Mouse (Mus musculus): ENCODE measurements around the gene Ldb1. TPM values are rescaled to one million over a fixed set of nuclear protein-coding genes. Genes with fewer than 3 reads are reported as not detected.

Ldb1 gene
- total and polyA plus RNA-seq, 3 experiments: 56.9 to 120 (median 67.6) TPM

- TF ChIP-seq MAFK (IDR thresholded peaks at IDR 0.05; ENCODE audit: insufficient replicate concordance, low read length) (no peak), USF1 (IDR thresholded peaks at IDR 0.05; ENCODE audit: low read depth, low read length) (no peak), MAZ (IDR thresholded peaks at IDR 0.05; ENCODE audit: low read depth, low read length) (peak; percentile 78), HCFC1 (IDR thresholded peaks at IDR 0.05; ENCODE audit: low read depth, low read length) (peak; percentile 76), POLR2A (IDR thresholded peaks at IDR 0.05; ENCODE audit: low read depth, low read length) (peak; percentile 86), CHD1 (IDR thresholded peaks at IDR 0.05; ENCODE audit: low read depth, low read length) (no peak), CHD2 (IDR thresholded peaks at IDR 0.05; ENCODE audit: low read length) (0 out of 2 replicates have a peak, but pooled peaks have one; percentile 29), UBTF (IDR thresholded peaks at IDR 0.05; ENCODE audit: low read depth, low read length) (peak; percentile 90; the same call in 1 of the 2 replicates), IRF4 (IDR thresholded peaks at IDR 0.05; ENCODE audit: low read depth, low read length) (peak; percentile 42; the same call in 1 of the 2 replicates), MXI1 (IDR thresholded peaks at IDR 0.05; ENCODE audit: low read depth, low read length) (peak; percentile 81; the same call in 1 of the 2 replicates), NELFE (IDR thresholded peaks at IDR 0.05; ENCODE audit: low read depth, low read length) (peak; percentile 86), PAX5 (IDR thresholded peaks at IDR 0.05; ENCODE audit: low read length) (no peak), RAD21 (IDR thresholded peaks at IDR 0.05; ENCODE audit: low read depth, low read length) (no peak), KAT2A (IDR thresholded peaks at IDR 0.05; ENCODE audit: insufficient replicate concordance, low read length) (0 out of 2 replicates have a peak, but pooled peaks have one; percentile 56), ZC3H11A (IDR thresholded peaks at IDR 0.05; ENCODE audit: low read depth, low read length) (no peak)
These were observed 41.4 kb downstream of the Ldb1 start, which contains the start of gene Hps6 (continued) for GRCm38 (mm10) chr19:46003371-46004226.

- Histone ChIP-seq H3K27ac (ENCODE audit: insufficient read depth, low read depth) (peak overlapping the region; percentile 30; the same call in 1 of the 2 replicates), H3K4me3 (replicated peaks in 1 of 3; ENCODE audit: low read depth in 2 of 3, low read length in 2 of 3, poor library complexity in 1 of 3) (no peak overlapping the region), H3K79me2 (replicated peaks; ENCODE audit: control insufficient read depth, extremely low read depth, insufficient read depth, poor library complexity, severe bottlenecking) (peaks cover 19% of the 10 kb centered on the region), H3K9me3 (replicated peaks; ENCODE audit: low read length) (no peaks in the 10 kb centered on the region), H3K9ac (ENCODE audit: insufficient read depth, low read depth) (no peak overlapping the region), H3K4me1 (ENCODE audit: control insufficient read depth in 1 of 2, insufficient read depth in 2 of 2) (peaks cover 25 to 52% of the 10 kb centered on the region in 2 experiments), H3K36me3 (replicated peaks in 1 of 2; ENCODE audit: control insufficient read depth in 1 of 2, insufficient read depth in 1 of 2, low read length in 1 of 2) (peaks cover 0 to 23% of the 10 kb centered on the region in 2 experiments), H3K27me3 (replicated peaks) (no peaks in the 10 kb centered on the region), H3K4me2 (ENCODE audit: insufficient read depth, low read depth, poor library complexity, severe bottlenecking) (no peak overlapping the region)
- in situ Hi-C loops (cut with MboI; ENCODE audit: low pct_ligation_motif_present, low pct_unique_long_range_greater_than_20kb, low sequenced_read_pairs): loop anchor here (25.0 kb wide), 1 partner anchor 440 kb away; the partner anchor contains the start of genes Gm17018 and Poll
- no peak for TF ChIP-seq NELFE (IDR thresholded peaks at IDR 0.05; ENCODE audit: low read depth, low read length)
- TF ChIP-seq MAX (IDR thresholded peaks at IDR 0.05; ENCODE audit: low read length): peak; percentile 97
- TF ChIP-seq PAX5 (IDR thresholded peaks at IDR 0.05; ENCODE audit: low read length): no peak
- TF ChIP-seq SIN3A (IDR thresholded peaks at IDR 0.05; ENCODE audit: low read length): 0 out of 2 replicates have a peak, but pooled peaks have one; percentile 34
- peak; percentile 56; the same call in 1 of the 2 replicates for TF ChIP-seq MXI1 (IDR thresholded peaks at IDR 0.05; ENCODE audit: low read depth, low read length)
- peak; percentile 84 for TF ChIP-seq MYC (IDR thresholded peaks at IDR 0.05; ENCODE audit: low read depth, low read length)
- TF ChIP-seq JUN (IDR thresholded peaks at IDR 0.05; ENCODE audit: insufficient read depth, low read depth, low read length): 0 out of 2 replicates have a peak, but pooled peaks have one; percentile 20
- no peak for TF ChIP-seq ZC3H11A (IDR thresholded peaks at IDR 0.05; ENCODE audit: low read depth, low read length)
- TF ChIP-seq ETS1 (conservative IDR thresholded peaks at IDR 0.05; ENCODE audit: low read depth, low read length): peak; percentile 62; the same call in 1 of the 2 replicates
- peak; percentile 39; the same call in 1 of the 2 replicates for TF ChIP-seq HCFC1 (IDR thresholded peaks at IDR 0.05; ENCODE audit: low read depth, low read length)
- peak; percentile 79 for TF ChIP-seq IRF4 (IDR thresholded peaks at IDR 0.05; ENCODE audit: low read depth, low read length)
- peak; percentile 82 for TF ChIP-seq USF1 (IDR thresholded peaks at IDR 0.05; ENCODE audit: low read depth, low read length)
- TF ChIP-seq MEF2A (IDR thresholded peaks at IDR 0.05; ENCODE audit: borderline replicate concordance, low read depth, low read length): no peak
- peak; percentile 46 for TF ChIP-seq POLR2A (IDR thresholded peaks at IDR 0.05; ENCODE audit: low read depth, low read length)
- peak; percentile 65; the same call in 1 of the 2 replicates for TF ChIP-seq EP300 (IDR thresholded peaks at IDR 0.05; ENCODE audit: low read length)
- peak; percentile 78 for TF ChIP-seq USF2 (conservative IDR thresholded peaks at IDR 0.05; ENCODE audit: low read depth, low read length)
- dilution Hi-C loops (cut with MboI; ENCODE audit: extremely low pct_ligation_motif_present, extremely low pct_unique_long_range_greater_than_20kb, low sequenced_read_pairs): no loop called here
- peak; percentile 81 for DNase-seq (ENCODE audit: extremely low read depth)
These were observed 42.7 kb downstream of the Ldb1 start for GRCm38 (mm10) chr19:46002279-46002678.
